Mouse (Mus musculus) layer of hippocampus, adult 9-10 months (tissue): Measurements from ENCODE around the gene Abca2.

Experiments used
- DNase-seq: peaks from one replicate; pipeline ENCODE4 v3.0.0; 2022; ENCODE audit warnings: low spot score

Abca2 gene

DNA sequence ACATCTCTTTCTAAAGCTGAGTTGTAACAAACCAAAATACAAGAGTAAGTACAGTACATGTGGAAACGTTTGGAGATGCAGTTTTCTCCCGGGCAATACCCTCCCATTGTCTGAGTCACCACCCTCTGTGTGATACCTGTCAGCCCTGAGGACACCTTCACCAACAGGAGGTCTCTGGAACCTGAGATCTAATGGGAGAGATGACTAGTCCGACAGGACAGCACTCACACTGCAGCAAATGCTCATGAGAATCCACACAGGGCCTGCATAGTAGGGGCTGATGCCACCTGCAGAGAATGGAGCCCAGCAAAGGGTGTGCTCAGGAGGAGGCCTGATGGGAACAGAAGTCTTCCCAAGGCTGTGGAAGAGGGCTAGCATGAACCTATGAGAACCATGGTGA lies 32.9 kb downstream of the Abca2 start:
- no peak for DNase-seq

DNA sequence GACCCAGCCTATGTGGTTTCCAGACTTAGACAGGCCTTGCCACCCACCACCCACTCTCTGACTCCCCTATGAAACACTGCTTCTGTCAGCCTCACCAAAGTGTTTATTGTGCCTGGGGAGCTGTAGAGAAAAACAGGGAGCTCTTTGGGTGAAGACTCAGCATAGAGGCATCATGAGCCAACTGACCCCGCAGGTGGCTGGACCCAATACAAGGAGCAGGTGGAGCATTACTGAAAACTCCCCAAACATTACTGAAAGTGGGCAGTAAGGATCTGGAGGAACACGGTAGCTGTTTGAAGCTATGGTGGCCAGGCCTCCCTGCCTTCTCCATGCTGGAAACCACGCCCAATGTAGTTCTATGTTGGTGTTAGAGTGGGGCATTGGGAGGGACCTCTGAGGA lies 35.1 kb downstream of the Abca2 start:
- DNase-seq, result no peak

DNA sequence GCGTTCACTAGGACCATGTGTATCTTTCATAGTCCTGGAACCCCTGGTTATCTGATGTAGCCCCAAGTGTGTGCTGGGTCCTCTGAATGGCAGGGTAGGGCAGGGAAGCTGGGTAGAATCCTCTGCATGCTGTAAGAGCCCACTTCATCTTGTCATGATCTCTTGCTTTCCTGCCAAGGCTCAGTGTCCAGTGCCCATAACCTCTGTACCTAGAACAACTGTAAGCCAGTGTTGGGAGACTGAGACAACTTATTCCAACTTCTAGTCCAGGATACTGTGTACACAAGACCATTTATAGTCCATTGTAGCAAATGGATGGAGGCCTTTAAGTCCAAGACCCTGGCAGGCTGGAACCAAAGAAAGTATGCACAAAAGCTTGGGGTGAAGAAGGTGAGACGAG lies 36.8 kb downstream of the Abca2 start:
- no peak for DNase-seq

DNA sequence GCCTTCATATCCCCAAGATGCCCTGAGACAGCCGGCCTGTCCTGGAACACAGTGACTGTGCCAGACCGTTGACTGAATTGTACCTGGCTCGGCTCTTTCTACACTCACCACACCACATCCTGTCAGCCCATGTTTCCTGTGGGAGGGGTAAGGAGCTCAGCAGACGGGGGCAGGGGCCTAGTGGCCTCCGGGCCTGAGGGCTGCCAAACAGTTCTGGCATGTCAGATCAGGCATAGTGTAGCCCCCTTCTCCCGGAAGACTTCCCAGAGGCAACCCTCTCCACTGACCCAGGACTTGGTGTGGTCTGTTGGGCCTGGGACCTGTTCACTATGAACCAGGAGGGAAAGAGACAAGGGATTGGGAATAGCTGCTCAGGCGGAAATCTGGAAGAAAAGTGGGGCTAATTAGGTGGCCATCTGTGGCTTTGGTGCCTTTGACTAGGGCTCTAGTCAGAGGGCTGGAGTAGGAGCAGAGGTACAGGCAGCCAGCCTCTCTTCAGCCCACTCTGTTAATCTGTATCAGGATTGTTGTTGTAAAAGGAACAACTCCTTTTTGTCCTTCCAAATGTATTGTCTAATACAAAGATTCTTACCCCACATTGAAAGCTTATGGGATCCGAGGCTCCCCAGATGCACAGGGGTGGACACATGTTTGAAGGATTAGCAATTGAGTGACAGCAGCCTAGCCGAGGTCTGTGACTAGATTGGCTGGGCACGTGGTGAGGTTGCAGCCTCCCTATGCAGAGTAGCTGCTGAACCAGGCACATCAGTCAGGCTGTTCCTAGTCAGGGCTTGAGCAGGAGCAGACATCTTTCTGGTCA lies 37.5 kb downstream of the Abca2 start:
- DNase-seq, result no peak

DNA sequence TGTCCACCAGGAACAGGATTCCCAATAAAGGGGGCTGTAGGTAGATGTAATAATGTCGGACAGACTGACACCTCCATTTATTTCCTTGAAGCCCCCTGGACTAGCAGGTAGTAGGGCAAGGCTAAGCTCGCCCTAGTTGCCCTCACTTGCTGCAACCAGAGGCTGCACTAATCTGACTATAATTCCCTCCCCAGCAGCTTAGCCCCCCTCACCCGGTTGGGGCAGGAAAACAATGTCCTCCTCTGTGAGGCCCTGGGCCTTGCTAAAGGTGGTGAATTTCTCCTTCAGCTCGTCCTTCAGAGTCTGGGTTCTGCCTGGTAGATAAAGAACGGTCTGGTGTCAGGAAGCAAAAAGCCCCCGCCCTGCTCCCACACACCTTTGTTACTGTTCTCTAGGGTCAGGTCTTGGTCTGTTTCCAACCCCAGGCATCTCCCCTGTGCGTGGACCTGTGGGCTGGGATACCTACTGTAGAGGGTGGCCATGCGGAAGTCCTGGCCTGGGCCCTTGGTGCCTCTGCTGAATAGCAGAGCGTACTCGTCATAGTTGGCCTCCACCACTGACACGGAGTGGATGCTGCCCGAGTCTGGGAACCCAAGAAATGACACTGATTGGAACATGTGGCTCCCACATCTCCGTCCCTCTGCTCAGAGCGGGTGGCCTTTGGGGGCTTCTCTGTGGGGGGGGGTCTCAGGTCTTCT lies 39.3 kb downstream of the Abca2 start:
- DNase-seq, result no peak

DNA sequence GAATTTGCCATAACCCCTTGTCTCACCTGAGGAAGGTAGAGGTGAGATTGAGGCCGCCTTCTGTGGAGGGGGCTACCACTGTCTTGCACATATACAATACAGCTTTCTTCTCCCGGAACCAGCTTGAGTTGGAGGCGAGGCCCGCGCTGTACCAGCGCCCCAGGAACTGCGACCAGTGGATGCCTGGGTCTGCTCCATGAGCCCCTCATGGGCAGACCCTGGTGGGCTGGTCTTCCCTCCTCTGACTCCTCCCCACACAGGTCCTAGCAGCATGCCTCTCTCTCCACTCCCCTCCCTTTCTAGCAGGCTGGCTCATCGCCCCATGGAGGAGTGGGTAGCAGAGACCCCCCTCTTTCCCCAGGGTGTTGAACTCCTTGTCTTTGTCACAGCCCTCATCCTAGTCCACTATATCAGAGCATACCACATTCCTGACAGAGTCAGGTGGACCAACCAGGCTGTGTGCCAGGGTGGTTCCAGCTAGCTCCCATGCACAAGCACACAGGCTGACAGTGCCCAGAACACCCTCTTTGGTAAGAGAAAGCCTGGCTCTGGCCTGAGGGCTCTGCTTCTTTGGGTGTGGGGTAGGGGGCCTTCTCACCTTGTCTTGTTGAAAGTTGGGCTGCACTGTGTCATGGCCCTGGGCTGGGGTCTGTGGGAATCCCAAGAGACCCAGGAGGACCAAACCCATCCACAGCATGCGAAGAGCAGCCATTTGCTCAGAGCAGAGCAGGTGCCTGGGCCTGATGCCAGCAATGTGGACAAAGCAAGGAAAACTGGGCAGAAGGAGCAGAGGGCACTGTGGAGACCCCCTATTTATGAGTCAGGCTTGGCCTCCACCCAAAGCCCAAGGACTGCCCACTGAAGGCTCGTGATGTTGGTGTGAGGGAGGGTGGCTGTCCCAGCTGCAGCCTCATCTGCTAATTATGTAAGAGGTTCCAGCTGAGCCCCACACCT lies 40.7 kb downstream of the Abca2 start:
- no peak for DNase-seq

DNA sequence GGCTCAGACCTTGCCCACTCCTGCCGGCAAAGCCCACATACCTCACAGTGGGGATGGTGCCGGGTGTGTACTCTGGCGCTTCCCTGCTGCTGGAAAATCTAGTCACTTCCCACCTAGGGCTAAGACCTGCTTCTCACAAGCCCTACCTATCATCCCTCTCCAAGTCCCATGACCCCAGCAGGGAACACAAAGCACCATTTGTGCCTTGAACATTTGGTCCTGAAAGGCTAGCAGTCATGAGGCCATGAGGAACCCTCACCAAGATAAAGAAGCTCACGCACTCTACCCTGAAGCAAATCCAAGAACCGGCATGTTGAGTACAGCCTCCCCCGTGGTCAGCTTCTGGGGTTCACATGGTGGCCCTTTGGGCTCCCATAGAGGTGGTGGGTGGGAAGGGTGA lies 41.5 kb downstream of the Abca2 start, which contains the start of gene Ptgds:
Gene Ptgds, minus strand, starts transcription at position 78 of the 400 bp plus-strand sequence.
- no peak for DNase-seq

DNA sequence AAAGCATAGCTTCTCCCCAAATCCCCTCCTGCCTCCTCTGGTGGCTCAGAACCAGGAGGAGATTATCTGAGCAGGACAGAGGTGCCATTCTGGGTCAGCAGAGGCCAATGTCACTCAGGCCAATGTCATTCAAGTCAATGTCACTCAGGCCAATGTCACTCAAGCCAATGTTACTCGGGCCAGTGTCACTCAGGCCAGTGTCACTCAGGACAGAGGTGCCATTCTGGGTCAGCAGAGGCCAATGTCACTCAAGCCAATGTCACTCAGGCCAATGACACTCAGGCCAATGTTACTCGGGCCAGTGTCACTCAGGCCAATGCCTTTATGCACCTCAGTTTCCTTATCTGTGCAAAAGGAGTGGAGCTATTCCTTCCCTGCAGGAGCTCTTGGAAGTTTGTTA lies 44.0 kb downstream of the Abca2 start:
- DNase-seq, result no peak

DNA sequence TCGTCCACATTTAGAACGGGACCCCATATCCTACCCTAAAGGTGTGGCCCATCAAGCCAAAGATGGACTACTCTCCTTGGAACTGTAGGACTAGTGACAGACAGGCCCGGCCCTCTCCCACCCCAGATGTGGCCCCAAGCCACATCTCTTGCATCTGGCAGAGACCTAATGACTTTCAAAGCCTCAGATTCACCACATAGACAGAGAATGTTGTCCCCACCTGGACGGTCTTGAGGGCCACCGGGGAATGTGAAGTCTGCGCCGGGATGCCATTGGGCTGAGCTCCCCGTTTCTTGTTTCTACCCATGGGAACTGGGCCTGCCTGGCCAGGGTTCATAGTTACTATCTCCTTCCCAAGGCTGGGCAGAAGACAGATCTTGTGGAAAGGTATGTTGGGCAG lies 49.0 kb downstream of the Abca2 start:
- no peak for DNase-seq

DNA sequence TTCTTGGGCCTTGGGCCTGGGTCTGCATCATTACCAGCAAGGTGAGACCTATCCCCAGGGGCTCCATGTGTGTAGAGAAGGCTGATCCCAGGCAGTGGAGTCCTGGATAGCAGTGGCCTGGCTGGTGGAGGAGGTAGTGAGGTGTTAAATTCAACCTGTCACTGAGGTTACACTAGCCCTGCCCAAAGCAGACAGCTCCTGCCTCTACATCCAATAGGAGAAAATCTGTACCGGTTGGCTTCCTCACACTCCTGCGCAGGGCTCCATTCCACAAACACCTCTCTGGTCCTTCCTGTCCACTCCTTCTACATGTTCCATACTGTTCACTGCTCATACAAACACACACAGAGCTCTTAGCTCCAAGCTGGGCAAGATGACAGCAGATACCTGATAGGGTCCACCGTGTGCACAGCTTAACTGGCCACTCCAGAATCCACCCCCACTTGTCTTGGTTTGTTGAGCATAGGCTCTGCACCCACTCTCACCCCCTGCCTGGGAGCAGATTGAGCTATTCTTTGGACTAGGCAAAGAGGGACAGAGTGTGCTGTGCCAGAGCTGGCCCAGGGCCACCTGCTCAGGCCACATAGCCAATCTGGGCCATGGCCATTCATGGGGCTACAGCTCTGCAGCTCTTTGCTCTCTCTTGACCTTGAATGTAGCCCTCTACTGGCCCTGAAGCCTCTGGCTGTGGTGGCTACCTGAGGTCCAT lies 49.6 kb downstream of the Abca2 start:
- no peak for DNase-seq

DNA sequence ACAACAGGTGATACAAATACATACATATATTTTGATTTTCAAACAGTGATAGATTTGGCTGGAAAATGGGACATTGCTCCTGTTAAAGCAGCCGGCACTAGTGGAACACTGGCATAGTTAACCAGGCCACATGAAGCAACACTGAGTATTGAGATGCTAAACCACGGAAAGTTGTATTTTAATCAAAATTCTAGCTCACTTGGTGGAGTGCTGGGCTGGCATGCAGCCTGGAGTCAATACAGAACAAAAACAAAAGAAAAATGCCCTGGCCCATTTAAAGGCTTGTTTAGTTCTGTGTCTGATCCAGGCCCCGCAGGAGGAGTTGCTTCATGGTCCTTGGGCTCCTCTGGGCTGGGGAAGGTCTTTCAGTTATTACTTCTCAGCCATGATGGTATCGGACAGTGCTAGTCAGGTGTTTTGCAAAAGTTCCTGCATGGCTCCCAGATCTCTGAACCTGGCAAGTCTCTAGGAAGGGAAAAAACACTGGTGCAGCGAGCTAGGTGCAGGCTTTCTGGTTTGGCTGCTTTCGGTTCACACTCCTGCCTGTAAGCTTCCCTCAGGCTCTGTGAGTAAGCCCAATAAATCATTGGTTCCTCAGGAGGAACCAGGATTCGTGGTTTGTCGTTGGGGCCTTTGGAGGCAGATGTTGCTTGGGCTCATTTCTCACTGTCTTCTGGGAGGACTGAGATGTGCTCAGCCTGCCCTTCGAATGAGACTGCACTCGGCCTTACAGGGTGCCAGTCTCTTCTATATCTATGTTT lies 51.2 kb downstream of the Abca2 start:
- DNase-seq, result no peak

DNA sequence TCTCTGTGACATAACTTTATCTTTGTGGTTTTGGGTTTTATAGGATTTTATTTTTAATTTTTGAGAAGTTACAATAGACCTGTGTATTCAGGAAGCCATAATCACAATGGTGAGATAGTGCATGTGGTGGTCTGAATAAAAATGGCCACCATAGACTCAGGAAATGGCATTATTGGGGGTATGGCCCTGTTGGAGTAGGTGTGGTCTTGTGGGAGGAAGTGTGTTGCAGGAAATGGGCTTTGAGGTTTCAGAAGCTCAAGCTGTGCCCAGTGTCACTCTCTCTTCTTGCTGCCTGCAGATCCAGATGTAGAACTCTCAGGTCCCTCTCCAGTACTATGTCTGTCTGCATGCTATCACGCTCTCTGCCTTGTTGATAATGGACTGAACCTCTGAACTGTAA lies 52.0 kb downstream of the Abca2 start:
- DNase-seq, result no peak

DNA sequence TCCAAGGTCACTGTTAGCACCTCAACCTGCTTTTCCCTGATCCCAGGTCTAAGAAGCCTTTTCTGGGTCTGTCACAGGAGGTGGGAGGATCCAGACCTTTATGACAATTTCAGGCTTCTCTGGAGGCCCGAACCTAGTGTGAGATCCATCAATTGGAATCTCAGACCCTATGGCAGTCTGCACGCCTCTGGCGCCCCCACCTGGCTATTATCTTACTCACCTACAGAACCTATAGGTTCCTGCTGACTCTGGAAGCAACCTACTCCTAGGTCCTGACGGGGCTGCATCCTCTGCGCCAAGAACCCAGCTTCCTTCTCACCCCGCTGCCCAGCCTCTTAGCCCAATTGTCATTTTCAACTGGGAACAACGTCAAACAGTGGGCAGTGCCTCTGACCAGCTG lies 54.5 kb downstream of the Abca2 start:
- DNase-seq, result no peak

DNA sequence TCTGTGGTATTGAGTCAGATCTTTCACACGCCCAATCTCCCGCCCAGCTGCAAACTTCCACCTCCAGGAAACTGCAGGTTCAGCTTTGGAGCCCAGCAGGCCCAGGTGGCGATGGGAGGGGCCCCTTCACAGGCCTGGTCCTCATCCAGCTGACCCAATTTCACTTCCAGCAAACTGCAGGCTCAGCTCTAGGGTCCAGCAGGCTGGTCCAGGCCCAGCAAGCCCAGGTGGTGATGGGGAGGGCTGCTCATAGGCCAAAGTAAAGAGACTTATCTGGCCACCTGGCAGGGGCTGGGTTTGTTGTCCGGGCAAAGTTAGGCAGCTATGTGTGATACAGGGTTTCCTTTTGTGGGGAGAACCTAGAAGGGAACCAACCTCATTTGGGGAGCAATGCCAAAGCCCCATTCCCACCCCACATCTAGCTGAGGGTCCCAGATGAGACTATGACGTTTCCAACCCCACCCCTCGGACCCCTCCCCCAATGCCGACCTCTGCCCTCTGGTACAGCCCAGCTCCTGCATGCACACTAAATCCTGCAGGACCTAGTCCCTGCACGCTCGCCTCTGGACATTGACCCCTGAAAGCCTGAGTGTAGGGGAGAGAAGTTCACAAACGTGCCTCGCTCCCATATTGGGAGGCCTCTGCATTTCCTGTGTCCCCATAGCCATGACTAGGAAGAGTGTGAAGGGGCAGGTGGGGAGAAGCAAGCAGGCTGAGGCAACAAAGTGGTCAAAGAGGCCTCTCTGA lies 56.6 kb downstream of the Abca2 start:
- no peak for DNase-seq

DNA sequence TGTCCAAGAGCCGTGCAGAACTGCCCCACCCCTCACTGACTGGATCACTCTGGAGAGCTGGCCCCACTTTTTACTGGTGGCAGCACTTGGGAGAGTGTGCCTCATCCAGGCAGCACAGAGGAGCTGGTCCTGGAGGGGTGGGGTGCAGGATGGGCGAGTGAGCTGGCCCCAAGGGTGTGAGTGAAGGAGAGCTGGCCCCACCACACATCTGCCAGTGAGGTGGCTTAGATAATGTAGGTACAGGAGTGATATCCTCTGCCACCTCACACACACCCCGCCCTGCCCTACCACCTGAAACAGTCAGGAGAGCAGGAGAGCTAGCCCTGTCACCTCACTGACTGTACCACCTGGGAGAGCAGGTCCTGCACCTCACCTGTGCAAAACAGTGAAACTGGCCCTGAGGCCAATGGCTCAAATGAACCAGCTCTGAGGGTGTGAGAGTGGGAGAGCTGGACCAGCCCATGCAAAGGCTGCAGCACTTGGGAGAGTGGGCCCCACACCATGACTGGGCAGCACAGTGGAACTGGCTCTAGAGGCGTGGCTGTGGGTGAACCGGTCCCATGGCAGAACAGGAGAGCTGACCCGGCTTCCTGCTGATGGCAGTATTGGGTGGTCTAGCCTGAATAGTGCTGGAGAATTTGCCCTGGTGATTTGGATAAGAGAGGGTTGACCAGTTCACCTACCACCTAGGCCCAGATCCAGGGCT lies 59.6 kb downstream of the Abca2 start:
- DNase-seq, result no peak

DNA sequence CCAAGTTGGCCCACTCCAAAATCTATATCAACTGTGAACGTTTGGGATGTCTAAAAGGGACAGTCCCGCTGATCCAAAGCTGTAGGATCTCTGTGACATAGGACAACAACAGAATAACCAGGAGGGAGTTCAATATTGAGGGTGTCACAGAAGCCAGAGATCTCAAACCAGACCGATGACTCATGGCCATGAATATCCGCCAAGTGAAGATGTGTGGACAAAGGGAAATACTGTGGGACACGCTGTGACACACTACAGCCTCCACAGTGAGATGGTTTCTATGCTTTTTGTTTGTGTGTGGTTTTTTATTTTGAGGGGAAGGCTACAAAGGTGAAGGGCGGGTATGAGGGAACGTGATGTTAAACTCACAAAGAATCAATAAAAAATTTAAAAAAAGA lies 60.2 kb downstream of the Abca2 start:
- DNase-seq, result no peak

DNA sequence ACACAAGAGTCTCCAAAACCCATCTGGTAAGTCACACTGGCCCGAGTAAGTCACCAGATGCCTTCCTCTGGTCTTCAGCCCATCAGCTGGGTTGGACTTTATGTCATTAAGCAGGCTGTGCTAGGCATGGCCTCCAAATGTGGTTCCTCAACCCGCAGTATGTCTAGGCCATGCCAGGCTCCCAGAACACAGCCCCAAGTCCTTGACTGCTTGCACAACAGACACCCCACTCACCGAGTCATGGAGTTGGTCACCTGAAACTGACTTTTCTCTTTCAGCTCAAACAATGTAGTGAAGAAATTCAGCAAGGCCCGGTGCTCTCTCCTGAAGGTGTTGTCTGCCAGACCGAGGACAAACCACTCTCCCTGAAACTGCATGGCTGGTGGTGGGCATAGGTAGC lies 64.5 kb downstream of the Abca2 start:
- no peak for DNase-seq

DNA sequence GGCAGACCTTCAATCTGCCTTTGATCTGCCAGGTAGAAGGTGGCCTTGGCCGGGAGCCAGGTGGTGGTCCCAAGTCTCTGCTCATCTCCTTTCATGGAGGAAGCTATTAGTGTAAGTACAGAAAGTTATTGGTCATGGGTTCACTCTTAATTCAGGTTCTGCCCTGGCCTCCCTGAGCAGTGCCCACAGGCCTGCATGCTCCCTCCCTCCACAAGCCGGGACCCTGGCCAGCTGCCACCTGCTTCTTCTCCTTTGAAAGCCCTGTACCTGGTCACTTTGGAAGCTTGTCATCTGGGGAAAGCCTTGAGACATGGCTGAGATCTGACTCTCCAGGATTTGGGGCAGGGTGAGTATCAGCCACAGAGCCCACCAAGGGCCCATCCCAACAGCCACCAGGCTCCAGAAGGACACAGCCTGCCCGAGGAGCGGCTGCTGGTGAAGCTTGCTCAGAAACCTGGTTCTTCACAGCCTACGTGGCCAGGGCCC lies 65.0 kb downstream of the Abca2 start, which contains the start of gene Lcn12:
Gene Lcn12, minus strand, starts transcription at position 436 of the 486 bp plus-strand sequence.
- DNase-seq, result no peak

DNA sequence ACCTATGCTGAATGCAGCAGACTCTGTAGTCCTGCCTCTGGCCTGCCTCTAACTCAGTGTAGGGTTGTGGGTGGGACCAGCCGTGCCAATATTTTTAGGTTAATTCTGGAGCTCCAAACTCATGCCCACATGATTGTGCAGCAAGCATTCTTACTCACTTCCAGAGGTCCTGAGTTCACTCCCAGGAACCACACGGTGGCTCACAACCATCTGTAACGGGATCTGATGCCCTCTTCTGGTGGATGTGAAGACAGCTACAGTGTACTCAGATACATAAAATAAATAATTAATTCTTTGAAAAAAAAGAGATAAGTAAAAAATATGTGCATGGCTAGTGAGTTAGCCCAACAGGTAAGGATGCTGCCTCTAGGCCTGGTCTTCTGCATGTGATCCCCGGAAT lies 68.0 kb downstream of the Abca2 start:
- DNase-seq, result no peak
